Mouse (Mus musculus): ENCODE measurements around the gene Tmem53. TPM values are rescaled to one million over a fixed set of nuclear protein-coding genes. Genes with fewer than 3 reads are reported as not detected.

Gene Tmem53
- 16.2 TPM for polyA plus RNA-seq (2014; fragmentation: Illumina TruSeq; extraction: RNeasy Lipid Tissue Mini Kit (QIAGEN cat#74804); ENCODE audit: low read depth, low replicate concordance)

GRCm38 (mm10) chr4:117251801-117252316 lies at the start of gene Tmem53, which contains the start of gene Armh1:
Gene Tmem53, plus strand, starts transcription at chr4:117251951.
Gene Armh1, minus strand, starts transcription at chr4:117252125.

Other genes starting within 250 kb of the Tmem53 start
- 16.7 TPM for gene Eif2b3, start 232.5 kb upstream of the Tmem53 start, polyA plus RNA-seq (2014; fragmentation: Illumina TruSeq; extraction: RNeasy Lipid Tissue Mini Kit (QIAGEN cat#74804); ENCODE audit: low read depth, low replicate concordance)
- gene Ptch2, start 155.9 kb upstream of the Tmem53 start, polyA plus RNA-seq (2014; fragmentation: Illumina TruSeq; extraction: RNeasy Lipid Tissue Mini Kit (QIAGEN cat#74804); ENCODE audit: low read depth, low replicate concordance): 0.48 TPM
- gene Btbd19, start 126.2 kb upstream of the Tmem53 start, polyA plus RNA-seq (2014; fragmentation: Illumina TruSeq; extraction: RNeasy Lipid Tissue Mini Kit (QIAGEN cat#74804); ENCODE audit: low read depth, low replicate concordance): 0.36 TPM
- gene Tctex1d4, start 125.2 kb upstream of the Tmem53 start, polyA plus RNA-seq (2014; fragmentation: Illumina TruSeq; extraction: RNeasy Lipid Tissue Mini Kit (QIAGEN cat#74804); ENCODE audit: low read depth, low replicate concordance): not detected
- gene Plk3, start 118.0 kb upstream of the Tmem53 start, polyA plus RNA-seq (2014; fragmentation: Illumina TruSeq; extraction: RNeasy Lipid Tissue Mini Kit (QIAGEN cat#74804); ENCODE audit: low read depth, low replicate concordance): not detected
- 39.8 TPM for gene Rps8, start 95.7 kb upstream of the Tmem53 start, polyA plus RNA-seq (2014; fragmentation: Illumina TruSeq; extraction: RNeasy Lipid Tissue Mini Kit (QIAGEN cat#74804); ENCODE audit: low read depth, low replicate concordance)
- 179 TPM for gene Kif2c, start 69.3 kb upstream of the Tmem53 start, polyA plus RNA-seq (2014; fragmentation: Illumina TruSeq; extraction: RNeasy Lipid Tissue Mini Kit (QIAGEN cat#74804); ENCODE audit: low read depth, low replicate concordance)
- gene Armh1, start 174 bp downstream of the Tmem53 start, polyA plus RNA-seq (2014; fragmentation: Illumina TruSeq; extraction: RNeasy Lipid Tissue Mini Kit (QIAGEN cat#74804); ENCODE audit: low read depth, low replicate concordance): 66.7 TPM
- gene Rnf220, start 245.1 kb downstream of the Tmem53 start, polyA plus RNA-seq (2014; fragmentation: Illumina TruSeq; extraction: RNeasy Lipid Tissue Mini Kit (QIAGEN cat#74804); ENCODE audit: low read depth, low replicate concordance): 11.5 TPM

Data from testis, adult 10 weeks (tissue).